Mouse (Mus musculus): ENCODE measurements around the gene Gm49721. TPM values are rescaled to one million over a fixed set of nuclear protein-coding genes. Genes with fewer than 3 reads are reported as not detected.
"Not testable (repeated sequence)": the region's sequence is repeated elsewhere in the genome, so short reads cannot be mapped to it uniquely, and the experiment has no call there.

The Gm49721 gene
- polyA plus RNA-seq, 1 experiment from 2014 or later = not detected

GRCm38 (mm10) chr17:6960349-6960748, 18.4 kb upstream of the Gm49721 start:
- Histone ChIP-seq H3K9ac (ENCODE audit: low read depth, low read length) (peak overlapping the region; percentile 47), H3K4me2 (replicated peaks; ENCODE audit: low read depth, low read length) (peak overlapping the region; percentile 25; the same call in 1 of the 2 replicates), H3K4me3 (ENCODE audit: low read depth, low read length) (peak overlapping the region; percentile 43)
- not testable (repeated sequence) for H3K4me1 ChIP-seq (replicated peaks; ENCODE audit: control insufficient read depth, insufficient read depth, low read length); ATAC-seq (ENCODE audit: low FRiP score); H3K27ac ChIP-seq (ENCODE audit: low read depth, low read length); DNase-seq (ENCODE audit: low spot score); H3K27me3 ChIP-seq (ENCODE audit: control insufficient read depth, insufficient read depth, low read length); H3K36me3 ChIP-seq (ENCODE audit: control insufficient read depth, insufficient read depth, low read length); H3K9me3 ChIP-seq (ENCODE audit: control insufficient read depth, low read length)
- 0% methylated on average over 11 of the region's 12 CpGs for WGBS

DNA sequence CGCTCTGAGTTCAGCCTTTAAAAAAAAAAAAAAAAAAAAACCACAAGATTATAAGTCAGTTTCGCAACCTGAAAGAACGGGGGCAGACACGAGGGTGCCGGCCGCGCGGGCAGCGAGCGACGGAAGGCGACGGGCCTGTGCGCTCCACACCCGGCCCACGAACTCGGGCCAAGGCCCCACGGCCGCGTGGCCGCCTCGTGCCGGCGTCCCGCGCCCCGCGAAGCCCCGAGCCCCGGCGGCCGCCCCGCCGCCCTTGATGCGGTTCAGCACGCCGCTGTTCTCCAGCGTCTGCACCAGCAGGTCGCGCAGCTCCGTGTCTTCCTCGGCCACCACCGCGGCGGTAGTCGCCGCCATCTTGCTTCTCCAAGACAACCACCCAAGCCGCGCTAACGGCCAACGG, 17.9 kb upstream of the Gm49721 start, which contains the start of gene Tagap1:
Gene Tagap1 (minus strand): TSS at position 381 of the 400 bp plus-strand sequence.
- H3K27ac ChIP-seq (ENCODE audit: low read depth, low read length); ATAC-seq (ENCODE audit: low FRiP score); H3K9me3 ChIP-seq (ENCODE audit: control insufficient read depth, low read length); H3K4me1 ChIP-seq (replicated peaks; ENCODE audit: control insufficient read depth, insufficient read depth, low read length); H3K27me3 ChIP-seq (ENCODE audit: control insufficient read depth, insufficient read depth, low read length); H3K36me3 ChIP-seq (ENCODE audit: control insufficient read depth, insufficient read depth, low read length); DNase-seq (ENCODE audit: low spot score): not testable (repeated sequence)
- peak within 1 kb of the TSS; percentile 25; the same call in 1 of the 2 replicates for H3K4me2 ChIP-seq (replicated peaks; ENCODE audit: low read depth, low read length)
- peak within 1 kb of the TSS; percentile 47 for H3K9ac ChIP-seq (ENCODE audit: low read depth, low read length)
- WGBS = 0% methylated on average over 36 of the region's 51 CpGs
- peak within 1 kb of the TSS; percentile 43 for H3K4me3 ChIP-seq (ENCODE audit: low read depth, low read length)

GRCm38 (mm10) chr17:6961181-6962000, 17.3 kb upstream of the Gm49721 start:
- DNase-seq (ENCODE audit: low spot score); H3K9me3 ChIP-seq (ENCODE audit: control insufficient read depth, low read length); H3K36me3 ChIP-seq (ENCODE audit: control insufficient read depth, insufficient read depth, low read length); H3K27ac ChIP-seq (ENCODE audit: low read depth, low read length); H3K27me3 ChIP-seq (ENCODE audit: control insufficient read depth, insufficient read depth, low read length); H3K4me1 ChIP-seq (replicated peaks; ENCODE audit: control insufficient read depth, insufficient read depth, low read length); H3K9ac ChIP-seq (ENCODE audit: low read depth, low read length): not testable (repeated sequence)
- peak; percentile 98 for ATAC-seq (ENCODE audit: low FRiP score)
- Histone ChIP-seq H3K4me3 (ENCODE audit: low read depth, low read length) (peak overlapping the region; percentile 43), H3K4me2 (replicated peaks; ENCODE audit: low read depth, low read length) (peak overlapping the region; percentile 14; the same call in 1 of the 2 replicates)
- WGBS = under 1% methylated on average over 12 of the region's 48 CpGs

DNA sequence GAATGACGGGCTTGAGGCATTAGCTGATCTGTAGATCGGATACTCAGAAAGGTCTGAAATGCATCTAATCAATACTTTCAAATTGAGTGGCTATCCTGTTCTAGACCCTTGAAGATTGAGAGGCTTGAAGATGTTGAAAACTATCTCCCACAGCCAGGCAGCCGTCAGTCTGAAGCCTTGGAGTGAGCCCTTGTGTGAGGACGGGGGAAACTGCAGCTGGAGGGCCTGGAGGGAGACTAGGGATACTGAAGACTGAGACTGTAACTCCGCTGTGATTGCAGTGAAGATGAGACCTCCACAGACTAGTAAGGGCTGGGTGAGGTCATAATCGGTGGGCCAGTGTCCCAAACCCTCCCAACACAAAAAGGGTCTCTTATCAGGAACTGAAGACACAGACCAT, 16.4 kb upstream of the Gm49721 start:
- WGBS = 62% methylated on average over 3 of the region's 6 CpGs
- H3K4me1 ChIP-seq (replicated peaks; ENCODE audit: control insufficient read depth, insufficient read depth, low read length); ATAC-seq (ENCODE audit: low FRiP score); H3K27ac ChIP-seq (ENCODE audit: low read depth, low read length); H3K9ac ChIP-seq (ENCODE audit: low read depth, low read length); H3K9me3 ChIP-seq (ENCODE audit: control insufficient read depth, low read length); DNase-seq (ENCODE audit: low spot score); H3K4me3 ChIP-seq (ENCODE audit: low read depth, low read length); H3K36me3 ChIP-seq (ENCODE audit: control insufficient read depth, insufficient read depth, low read length); H3K27me3 ChIP-seq (ENCODE audit: control insufficient read depth, insufficient read depth, low read length); H3K4me2 ChIP-seq (replicated peaks; ENCODE audit: low read depth, low read length): not testable (repeated sequence)

DNA sequence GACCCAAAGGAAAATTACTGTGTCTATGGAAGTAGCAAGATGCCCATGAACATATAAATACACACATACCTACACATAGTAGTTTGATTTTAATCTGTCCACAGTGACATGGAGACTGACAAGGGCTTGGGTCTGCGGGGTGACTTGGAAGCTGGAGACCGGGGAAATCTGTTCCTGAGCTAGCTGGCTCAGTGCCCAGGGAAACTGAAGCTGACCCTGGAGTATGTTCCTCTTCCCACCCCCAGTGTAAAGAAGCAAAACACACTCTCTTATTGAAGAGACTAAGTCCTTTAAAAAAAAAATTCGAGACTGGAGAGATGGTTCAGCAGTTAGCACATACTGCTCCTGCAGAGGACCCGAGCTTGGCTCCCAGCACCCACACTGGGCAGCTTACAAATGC, 15.8 kb upstream of the Gm49721 start:
- H3K36me3 ChIP-seq (ENCODE audit: control insufficient read depth, insufficient read depth, low read length); H3K4me1 ChIP-seq (replicated peaks; ENCODE audit: control insufficient read depth, insufficient read depth, low read length); H3K4me3 ChIP-seq (ENCODE audit: low read depth, low read length); H3K9me3 ChIP-seq (ENCODE audit: control insufficient read depth, low read length); H3K4me2 ChIP-seq (replicated peaks; ENCODE audit: low read depth, low read length); H3K27ac ChIP-seq (ENCODE audit: low read depth, low read length); ATAC-seq (ENCODE audit: low FRiP score); DNase-seq (ENCODE audit: low spot score); H3K9ac ChIP-seq (ENCODE audit: low read depth, low read length); H3K27me3 ChIP-seq (ENCODE audit: control insufficient read depth, insufficient read depth, low read length): not testable (repeated sequence)
- WGBS = 90% methylated on average over 4 of the region's 4 CpGs

GRCm38 (mm10) chr17:6965364-6965763, 13.3 kb upstream of the Gm49721 start:
- H3K4me1 ChIP-seq (replicated peaks; ENCODE audit: control insufficient read depth, insufficient read depth, low read length); H3K36me3 ChIP-seq (ENCODE audit: control insufficient read depth, insufficient read depth, low read length); H3K4me3 ChIP-seq (ENCODE audit: low read depth, low read length); H3K9me3 ChIP-seq (ENCODE audit: control insufficient read depth, low read length); H3K27ac ChIP-seq (ENCODE audit: low read depth, low read length); H3K9ac ChIP-seq (ENCODE audit: low read depth, low read length); H3K27me3 ChIP-seq (ENCODE audit: control insufficient read depth, insufficient read depth, low read length); H3K4me2 ChIP-seq (replicated peaks; ENCODE audit: low read depth, low read length); ATAC-seq (ENCODE audit: low FRiP score): not testable (repeated sequence)
- 13% methylated on average over 5 of the region's 6 CpGs for WGBS
- peak; percentile 31 for DNase-seq (ENCODE audit: low spot score)

DNA sequence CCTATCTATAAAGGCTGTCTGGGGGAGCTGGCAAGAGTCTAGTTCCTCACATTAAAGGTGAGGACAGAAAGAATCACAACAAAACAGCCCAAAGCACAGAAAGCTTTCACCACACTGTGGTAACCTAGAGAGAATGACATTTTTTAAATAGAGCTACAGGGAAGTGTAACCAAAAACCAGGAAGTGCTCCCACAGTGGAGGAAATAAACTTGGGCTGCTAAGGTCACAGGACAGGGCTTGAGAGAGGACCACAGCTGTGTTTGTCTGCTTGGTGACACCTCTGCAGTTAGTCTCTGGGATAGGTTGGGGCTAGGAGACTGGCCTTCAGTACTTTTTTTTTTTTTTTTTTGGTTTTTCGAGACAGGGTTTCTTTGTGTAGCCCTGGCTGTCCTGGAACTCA, 11.0 kb upstream of the Gm49721 start:
- H3K27ac ChIP-seq (ENCODE audit: low read depth, low read length); H3K27me3 ChIP-seq (ENCODE audit: control insufficient read depth, insufficient read depth, low read length); H3K9me3 ChIP-seq (ENCODE audit: control insufficient read depth, low read length); H3K9ac ChIP-seq (ENCODE audit: low read depth, low read length); H3K36me3 ChIP-seq (ENCODE audit: control insufficient read depth, insufficient read depth, low read length); H3K4me2 ChIP-seq (replicated peaks; ENCODE audit: low read depth, low read length); ATAC-seq (ENCODE audit: low FRiP score); H3K4me3 ChIP-seq (ENCODE audit: low read depth, low read length); DNase-seq (ENCODE audit: low spot score); H3K4me1 ChIP-seq (replicated peaks; ENCODE audit: control insufficient read depth, insufficient read depth, low read length): not testable (repeated sequence)
- WGBS = 17% methylated on average over 1 of the region's 1 CpGs

DNA sequence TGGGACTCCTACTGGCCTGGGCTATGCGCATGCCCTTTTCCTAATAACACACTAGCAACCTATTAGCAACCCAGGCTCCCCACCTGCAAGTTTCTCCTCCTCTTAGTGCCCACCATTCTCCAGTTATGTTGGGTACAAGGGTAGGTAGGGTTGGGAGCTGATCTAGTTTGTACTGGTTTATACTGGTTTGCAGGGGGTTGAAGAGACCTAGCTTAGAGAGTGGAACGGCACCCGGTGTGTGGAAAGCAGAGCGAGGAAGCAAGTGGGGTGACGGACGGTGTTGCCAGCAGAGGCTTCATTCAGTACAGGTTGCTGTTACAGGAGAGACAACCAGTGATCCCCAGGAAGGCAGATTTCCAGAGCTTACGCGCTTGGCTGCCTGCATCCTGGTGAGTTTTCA, 8.4 kb upstream of the Gm49721 start, which contains the start of gene Rnaset2b:
Gene Rnaset2b (plus strand): TSS at position 301 of the 400 bp plus-strand sequence.
- H3K36me3 ChIP-seq (ENCODE audit: control insufficient read depth, insufficient read depth, low read length); H3K4me2 ChIP-seq (replicated peaks; ENCODE audit: low read depth, low read length); H3K4me3 ChIP-seq (ENCODE audit: low read depth, low read length); H3K4me1 ChIP-seq (replicated peaks; ENCODE audit: control insufficient read depth, insufficient read depth, low read length); DNase-seq (ENCODE audit: low spot score); H3K27ac ChIP-seq (ENCODE audit: low read depth, low read length); ATAC-seq (ENCODE audit: low FRiP score); H3K9ac ChIP-seq (ENCODE audit: low read depth, low read length); H3K9me3 ChIP-seq (ENCODE audit: control insufficient read depth, low read length); H3K27me3 ChIP-seq (ENCODE audit: control insufficient read depth, insufficient read depth, low read length): not testable (repeated sequence)
- no CpG with 5 or more reads among the region's 8 CpGs for WGBS

GRCm38 (mm10) chr17:6971238-6971637, 7.5 kb upstream of the Gm49721 start:
- ATAC-seq (ENCODE audit: low FRiP score); H3K36me3 ChIP-seq (ENCODE audit: control insufficient read depth, insufficient read depth, low read length); H3K27me3 ChIP-seq (ENCODE audit: control insufficient read depth, insufficient read depth, low read length); H3K9me3 ChIP-seq (ENCODE audit: control insufficient read depth, low read length); H3K4me2 ChIP-seq (replicated peaks; ENCODE audit: low read depth, low read length); H3K27ac ChIP-seq (ENCODE audit: low read depth, low read length); H3K4me3 ChIP-seq (ENCODE audit: low read depth, low read length); H3K9ac ChIP-seq (ENCODE audit: low read depth, low read length); DNase-seq (ENCODE audit: low spot score); H3K4me1 ChIP-seq (replicated peaks; ENCODE audit: control insufficient read depth, insufficient read depth, low read length): not testable (repeated sequence)
- WGBS = 82% methylated on average over 8 of the region's 8 CpGs

Measured in hindbrain, embryonic 11.5 days (tissue).